Mouse (Mus musculus) liver, embryonic 14.5 days (tissue): ENCODE measurements around the gene Pip5k1c. TPM values are rescaled to one million over a fixed set of nuclear protein-coding genes. Genes with fewer than 3 reads are reported as not detected.
A peak's percentile ranks its signal among the peaks of the same experiment; 100 is the strongest.

Source experiments
- ATAC-seq: fragments of 200-750 bp; cut with Nextera tagmentation; 2 replicates; pipeline ENCODE4 v1.8.0; 2017; ENCODE audit warnings: moderate number of reproducible peaks, mild to moderate bottlenecking, moderate library complexity; ENCODE audit not compliant: insufficient read depth
- DNase-seq, 3 experiments: peaks; one replicate each; pipeline ENCODE4 v3.0.0-alpha.2; 2012 to 2013; ENCODE audit warnings: low read depth in 3 of 3, low spot score in 3 of 3
- H3K27ac ChIP-seq: fragments of 300-500 bp; sonication (generic); 2 replicates; pipeline ENCODE4 v1.5.1; 2014; ENCODE audit warnings: moderate library complexity, mild to moderate bottlenecking, control low read depth, inconsistent platforms
- H3K27me3 ChIP-seq: fragments of 300-500 bp; sonication (generic); 2 replicates; pipeline ENCODE4 v1.6.1; 2014; ENCODE audit warnings: mild to moderate bottlenecking, low read length, moderate library complexity; ENCODE audit not compliant: control insufficient read depth, insufficient read depth
- H3K36me3 ChIP-seq: fragments of 300-500 bp; sonication (generic); replicated peaks from 2 replicates; pipeline ENCODE4 v1.6.1; 2014; ENCODE audit warnings: low read depth; ENCODE audit not compliant: control insufficient read depth, insufficient read depth
- H3K4me1 ChIP-seq, 2 experiments: fragments of 200-500 bp in 1 of 2; fragments of 300-500 bp in 1 of 2; sonication (generic) in 1 of 2; replicated peaks; 2 replicates each; pipeline ENCODE4 v1.6.1; 2012 to 2014; ENCODE audit warnings: antibody characterized with exemption in 1 of 2, inconsistent platforms in 1 of 2, low read length in 1 of 2; ENCODE audit not compliant: control insufficient read depth in 2 of 2, insufficient read depth in 2 of 2
- H3K4me2 ChIP-seq: fragments of 300-500 bp; sonication (generic); 2 replicates; pipeline ENCODE4 v1.6.1; 2014; ENCODE audit warnings: low read depth, mild to moderate bottlenecking, control low read depth, moderate library complexity
- H3K4me3 ChIP-seq, 2 experiments: fragments of 200-500 bp in 1 of 2; fragments of 300-500 bp in 1 of 2; sonication (generic) in 1 of 2; 2 replicates each; pipeline ENCODE4 v1.5.1; 2012 to 2014; ENCODE audit warnings: low read depth in 2 of 2, low read length in 2 of 2, mild to moderate bottlenecking in 2 of 2, control low read depth in 1 of 2, inconsistent platforms in 1 of 2, moderate library complexity in 1 of 2; ENCODE audit not compliant: insufficient read depth in 1 of 2
- H3K9ac ChIP-seq: fragments of 300-500 bp; sonication (generic); replicated peaks from 2 replicates; pipeline ENCODE4 v1.6.1; 2014; ENCODE audit warnings: mild to moderate bottlenecking, control low read depth, moderate library complexity
- H3K9me3 ChIP-seq: fragments of 300-500 bp; sonication (generic); 2 replicates; pipeline ENCODE4 v1.6.1; 2016; ENCODE audit warnings: low read length, mixed read lengths; ENCODE audit not compliant: control insufficient read depth
- CTCF ChIP-seq: IDR thresholded peaks from 2 replicates; pipeline ENCODE4 v1.5.1; 2016; ENCODE audit warnings: antibody characterized with exemption, low read depth, control low read depth
- EP300 ChIP-seq: IDR thresholded peaks from 2 replicates; pipeline ENCODE4 v1.6.1; 2016; ENCODE audit warnings: antibody characterized with exemption, low read depth
- WGBS: fragments of 180-500 bp; shearing (Covaris S2); extraction: QIAGEN DNeasy Blood & Tissue Kit; methylation state at CpG from one replicate; pipeline ENCODE4 v1.1.7; 2014; ENCODE audit not compliant: insufficient replicate concordance; 5-methylcytosine and 5-hydroxymethylcytosine counted together
- polyA plus RNA-seq, 2 experiments: library from polyadenylated mRNA; depleted of rRNA in 1 of 2; stranded (reverse) in 1 of 2; unstranded in 1 of 2; fragments of >200 nt; fragmentation: Nextera tagmentation in 1 of 2; extraction: Ambion mirVana in 1 of 2; gene quantifications; 2 replicates each; pipeline versions ENCODE4 v1.2.1 to v1.2.3; 2012 to 2014

Gene Pip5k1c
- polyA plus RNA-seq, 2 experiments: 10.5 to 12.8 TPM

GRCm38 (mm10) chr10:81327959-81328358 lies 35.2 kb downstream of the Pip5k1c start:
- 23% methylated on average over 2 of the region's 2 CpGs for WGBS
- no peak overlapping the region for H3K4me2 ChIP-seq
- no peaks in the 10 kb centered on the region; the same call in 1 of the 2 replicates for H3K27me3 ChIP-seq
- TF ChIP-seq EP300 (no peak), CTCF (no peak)
- no peak overlapping the region for H3K4me3 ChIP-seq
- H3K27ac ChIP-seq: no peak overlapping the region
- peaks cover 43% of the 10 kb centered on the region for H3K36me3 ChIP-seq
- H3K4me1 ChIP-seq: peaks cover 0 to 5% of the 10 kb centered on the region in 2 experiments; a peak in 2 of 4 replicates
- no peak for DNase-seq
- no peaks in the 10 kb centered on the region for H3K9me3 ChIP-seq
- H3K9ac ChIP-seq: no peak overlapping the region
- peak; percentile 6; the same call in 1 of the 2 replicates for ATAC-seq

DNA sequence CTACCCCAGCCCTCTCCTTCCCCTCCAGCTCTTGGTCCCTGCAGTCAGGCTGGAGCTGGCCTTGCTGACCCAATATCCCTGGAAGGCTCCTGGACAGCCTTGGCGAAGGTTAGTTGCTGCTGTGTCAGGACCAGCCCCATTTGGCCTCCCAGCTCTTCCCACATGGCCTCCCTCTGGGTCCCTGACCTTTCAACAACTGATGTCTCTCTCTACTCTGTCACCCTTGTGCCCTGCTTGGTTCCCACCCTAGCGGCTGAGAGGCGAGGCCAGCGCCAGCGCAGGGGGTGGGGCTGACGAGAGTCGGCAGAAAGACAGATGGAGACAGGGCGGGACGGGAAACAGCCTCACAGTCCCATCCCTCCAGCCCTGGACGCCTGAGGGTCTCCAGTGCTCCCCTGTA lies 35.6 kb downstream of the Pip5k1c start, which contains the start of gene Tbxa2r:
TSS of gene Tbxa2r (plus strand) at position 346 of the 400 bp plus-strand sequence.
- 18% methylated on average over 10 of the region's 10 CpGs for whole genome bisulfite sequencing
- peak within 1 kb of the TSS; percentile 18; the same call in 1 of the 2 replicates for H3K4me2 ChIP-seq
- ATAC-seq (peak; percentile 20; the same call in 1 of the 2 replicates), DNase-seq (no peak)
- TF ChIP-seq EP300 (no peak), CTCF (peak; percentile 36)
- H3K36me3 ChIP-seq: peaks cover 39% of the 10 kb centered on the region
- peaks cover 0 to 5% of the 10 kb centered on the region in 2 experiments; a peak in 2 of 4 replicates for H3K4me1 ChIP-seq
- no peak within 1 kb of the TSS for H3K27ac ChIP-seq
- H3K27me3 ChIP-seq: no peaks in the 10 kb centered on the region; the same call in 1 of the 2 replicates
- H3K4me3 ChIP-seq: no peak within 1 kb of the TSS
- no peak within 1 kb of the TSS for H3K9ac ChIP-seq
- H3K9me3 ChIP-seq: no peaks in the 10 kb centered on the region

DNA sequence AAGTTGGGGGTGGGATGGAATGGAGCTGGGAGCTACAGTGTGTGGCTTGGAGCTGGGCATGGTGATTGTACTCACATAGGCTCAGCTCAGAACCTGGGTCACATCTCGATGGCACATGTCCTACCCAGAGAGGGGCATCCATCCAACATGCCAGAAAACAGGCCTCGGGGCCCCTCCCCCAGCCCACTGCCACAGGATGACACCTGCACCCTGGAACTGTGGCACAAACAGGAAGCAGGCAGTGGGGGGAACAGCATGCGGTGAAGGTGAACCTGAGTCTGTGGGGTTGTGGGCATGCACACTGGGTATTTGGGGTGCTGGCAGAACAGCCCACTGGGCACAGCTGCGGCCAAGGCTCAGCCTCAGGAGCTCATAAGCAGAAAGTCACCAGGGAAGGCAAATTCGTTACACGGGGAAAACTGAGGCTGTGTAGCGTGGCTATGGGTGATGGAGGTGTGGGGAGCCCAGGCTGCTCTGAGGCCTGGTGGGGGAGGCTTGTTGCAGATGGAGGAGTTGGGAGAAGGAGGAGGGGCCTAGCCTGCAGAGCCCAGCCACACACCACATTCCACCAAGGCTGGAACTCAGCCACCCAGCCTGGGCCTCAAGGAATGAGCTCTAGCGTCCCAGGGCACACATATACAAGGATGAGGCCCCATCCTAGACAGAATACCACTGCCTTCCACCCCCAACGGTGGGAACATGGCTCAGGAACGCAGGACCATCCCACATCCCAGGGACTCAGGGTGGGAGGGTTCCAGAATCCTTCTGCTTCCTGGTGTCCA lies 36.6 kb downstream of the Pip5k1c start:
- TF ChIP-seq EP300 (no peak), CTCF (no peak)

GRCm38 (mm10) chr10:81330007-81330406 lies 37.2 kb downstream of the Pip5k1c start:
- H3K27me3 ChIP-seq: no peaks in the 10 kb centered on the region; the same call in 1 of the 2 replicates
- DNase-seq: no peak

More for the DNA sequence above, 36.6 kb downstream of the Pip5k1c start:
- peak overlapping the region; percentile 18; the same call in 1 of the 2 replicates for H3K4me2 ChIP-seq
- no peak overlapping the region for H3K4me3 ChIP-seq
- WGBS: 59% methylated on average over 10 of the region's 10 CpGs
- H3K36me3 ChIP-seq: peaks cover 29% of the 10 kb centered on the region
- H3K9ac ChIP-seq: no peak overlapping the region
- DNase-seq: no peak
- ATAC-seq: no peak
- H3K9me3 ChIP-seq: no peaks in the 10 kb centered on the region
- H3K27me3 ChIP-seq: no peaks in the 10 kb centered on the region; the same call in 1 of the 2 replicates
- no peak overlapping the region for H3K27ac ChIP-seq
- H3K4me1 ChIP-seq: peaks cover 0 to 5% of the 10 kb centered on the region in 2 experiments; a peak in 2 of 4 replicates

GRCm38 (mm10) chr10:81332277-81332676 lies 39.5 kb downstream of the Pip5k1c start:
- Histone ChIP-seq H3K27ac (no peak overlapping the region), H3K36me3 (no peaks in the 10 kb centered on the region; the same call in none of the 2 replicates), H3K9ac (no peak overlapping the region), H3K27me3 (no peaks in the 10 kb centered on the region; the same call in 1 of the 2 replicates), H3K9me3 (no peaks in the 10 kb centered on the region), H3K4me1 (peaks cover 0 to 5% of the 10 kb centered on the region in 2 experiments; a peak in 2 of 4 replicates), H3K4me2 (no peak overlapping the region), H3K4me3 (no peak overlapping the region)
- TF ChIP-seq CTCF (no peak), EP300 (no peak)
- ATAC-seq (no peak), DNase-seq (no peak)
- 55% methylated on average over 29 of the region's 29 CpGs for WGBS

More at GRCm38 (mm10) chr10:81330007-81330406, 37.2 kb downstream of the Pip5k1c start:
- no peak overlapping the region for H3K9ac ChIP-seq
- no peak overlapping the region for H3K4me3 ChIP-seq
- no peak for TF ChIP-seq EP300
- no peak for TF ChIP-seq CTCF
- peaks cover 0 to 5% of the 10 kb centered on the region in 2 experiments; a peak in 2 of 4 replicates for H3K4me1 ChIP-seq
- no peak overlapping the region for H3K27ac ChIP-seq
- no peak overlapping the region for H3K4me2 ChIP-seq
- H3K36me3 ChIP-seq: peaks cover 22% of the 10 kb centered on the region
- ATAC-seq: no peak
- WGBS: 61% methylated on average over 4 of the region's 4 CpGs
- no peaks in the 10 kb centered on the region for H3K9me3 ChIP-seq
